Mouse (Mus musculus) spleen, adult 2 months (tissue): ENCODE measurements at regions not wholly inside any gene's neighbourhood (a gene's known extent, or its start where the extent isn't known, plus 50 kb on each side); places are given as distances from the start of the nearest gene placed in this dataset.

Experiments used
- DNase-seq, 2 experiments: peaks; one replicate each; pipeline versions ENCODE4 v3.0.0 to v3.0.0-alpha.2; 2012 to 2021; ENCODE audit warnings: low spot score in 2 of 2, low read depth in 1 of 2
- H3K27ac ChIP-seq: fragments of 200-500 bp; 2 replicates; pipeline ENCODE4 v1.5.1; 2012; ENCODE audit warnings: low read length, inconsistent platforms; ENCODE audit not compliant: insufficient read depth
- H3K27me3 ChIP-seq: fragments of 200-500 bp; 2 replicates; pipeline ENCODE4 v1.6.1; 2012; ENCODE audit warnings: mild to moderate bottlenecking, moderate library complexity, low read length, inconsistent platforms; ENCODE audit not compliant: control insufficient read depth, insufficient read depth
- H3K36me3 ChIP-seq: fragments of 200-500 bp; 2 replicates; pipeline ENCODE4 v1.6.1; 2012; ENCODE audit warnings: mild to moderate bottlenecking, low read length, inconsistent platforms; ENCODE audit not compliant: control insufficient read depth, insufficient read depth
- H3K4me1 ChIP-seq: fragments of 200-500 bp; 2 replicates; pipeline ENCODE4 v1.6.1; 2011; ENCODE audit warnings: inconsistent platforms; ENCODE audit not compliant: control insufficient read depth, insufficient read depth, insufficient read length
- H3K4me3 ChIP-seq: fragments of 200-500 bp; 2 replicates; pipeline ENCODE4 v1.5.1; 2011; ENCODE audit warnings: mild to moderate bottlenecking, inconsistent platforms; ENCODE audit not compliant: insufficient read depth, insufficient read length; ENCODE audit errors: extremely low read depth
- CTCF ChIP-seq: fragments of 200-500 bp; IDR thresholded peaks from 2 replicates; pipeline ENCODE4 v1.5.1; 2011; ENCODE audit warnings: mild to moderate bottlenecking, inconsistent platforms; ENCODE audit not compliant: insufficient read depth, insufficient read length, insufficient replicate concordance; ENCODE audit errors: extremely low read depth
- POLR2A ChIP-seq: fragments of 200-500 bp; IDR thresholded peaks from 2 replicates; pipeline ENCODE4 v1.6.1; 2011; ENCODE audit warnings: low read depth, low read length, inconsistent platforms
- WGBS: fragments of 180-500 bp; shearing (Covaris S2); methylation state at CpG from one replicate; pipeline ENCODE4 v1.1.7; 2018; 5-methylcytosine and 5-hydroxymethylcytosine counted together

DNA sequence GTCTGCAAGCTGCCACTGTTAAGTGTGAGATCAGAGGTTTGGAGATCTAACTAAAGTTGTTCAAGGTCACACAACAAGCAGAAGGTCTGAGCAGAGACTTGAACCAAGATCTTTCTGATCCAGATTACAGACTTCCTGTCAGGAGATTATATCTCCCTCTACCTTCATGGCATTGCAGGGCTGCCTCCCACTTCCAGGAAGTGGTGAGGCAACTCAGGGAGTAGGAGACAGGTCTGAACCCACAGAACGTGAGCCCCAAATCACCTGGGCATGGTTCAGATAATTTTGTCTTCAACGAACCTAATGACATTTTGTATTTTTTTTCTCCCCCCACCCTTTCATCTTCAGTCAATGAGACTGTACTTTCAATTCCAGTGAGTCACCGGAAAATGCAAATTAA, 135.2 kb downstream of the Utp6 start:
- WGBS, result 72% methylated on average over 3 of the region's 3 CpGs
- DNase-seq, result no peak
- Histone ChIP-seq H3K4me3 (no peak overlapping the region), H3K27me3 (no peaks in the 10 kb centered on the region), H3K27ac (no peak overlapping the region), H3K4me1 (no peaks in the 10 kb centered on the region; the same call in 1 of the 2 replicates), H3K36me3 (no peaks in the 10 kb centered on the region)
- no peak for TF ChIP-seq CTCF
- no peak for TF ChIP-seq POLR2A

DNA sequence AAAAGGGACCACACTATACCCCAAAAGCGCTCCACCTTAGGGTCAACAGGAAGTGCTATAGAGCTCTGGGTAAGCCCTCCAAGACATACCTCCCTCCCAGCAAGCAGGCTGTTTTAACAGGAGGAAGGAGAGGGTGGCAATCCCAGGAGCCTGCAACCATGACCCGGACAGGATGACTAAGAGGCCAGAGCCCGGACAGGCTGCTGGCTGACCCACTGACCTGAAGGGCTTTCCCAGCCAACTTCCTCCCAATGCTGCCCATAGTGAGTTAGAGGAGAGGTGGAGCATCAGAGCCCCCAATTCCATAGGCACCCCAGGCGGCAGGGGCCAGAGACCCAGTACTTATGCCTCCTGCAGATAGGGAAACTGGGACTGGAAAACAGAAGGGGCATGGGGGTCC, 136.3 kb downstream of the Utp6 start:
- Histone ChIP-seq H3K4me1 (no peaks in the 10 kb centered on the region; the same call in 1 of the 2 replicates), H3K4me3 (no peak overlapping the region), H3K36me3 (no peaks in the 10 kb centered on the region), H3K27ac (no peak overlapping the region), H3K27me3 (no peaks in the 10 kb centered on the region)
- 73% methylated on average over 4 of the region's 4 CpGs for WGBS
- no peak for DNase-seq
- TF ChIP-seq POLR2A, result no peak
- TF ChIP-seq CTCF, result no peak

DNA sequence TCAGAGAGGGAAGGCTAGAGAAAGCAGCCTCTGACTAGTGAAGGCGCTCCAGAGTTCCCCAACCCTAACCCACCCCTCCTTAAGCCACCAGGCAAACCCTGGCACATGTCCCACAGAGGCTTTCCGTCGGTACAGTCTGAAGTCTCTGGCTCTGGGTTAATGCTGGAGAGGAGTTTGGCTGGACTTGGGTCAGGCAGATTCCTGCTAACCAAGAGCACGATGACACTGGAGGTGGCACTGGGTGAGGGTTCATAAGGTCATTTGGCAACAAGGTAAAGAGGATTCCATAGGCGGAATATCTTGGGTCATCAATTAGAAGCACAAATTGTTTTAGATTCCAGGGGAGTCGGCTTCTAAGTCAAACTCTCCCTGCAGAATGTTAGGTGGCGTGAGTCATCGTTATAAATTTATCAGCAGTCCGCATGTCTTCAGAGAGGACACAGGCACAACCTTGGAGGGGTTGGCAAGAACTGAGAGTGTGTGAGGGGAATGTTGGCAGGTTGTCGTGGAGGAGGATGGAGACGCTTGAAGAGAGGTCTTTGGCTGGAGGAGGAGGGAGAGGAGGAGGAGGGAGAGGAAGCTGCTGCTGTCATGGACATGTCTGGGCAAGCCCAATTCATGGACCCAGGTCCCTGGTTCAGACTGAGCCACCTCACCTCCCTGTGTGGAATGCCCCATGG, 138.4 kb downstream of the Utp6 start:
- no peak overlapping the region for H3K27ac ChIP-seq
- 89% methylated on average over 11 of the region's 11 CpGs for WGBS
- H3K36me3 ChIP-seq, result no peaks in the 10 kb centered on the region
- no peaks in the 10 kb centered on the region; the same call in 1 of the 2 replicates for H3K4me1 ChIP-seq
- no peak overlapping the region for H3K4me3 ChIP-seq
- H3K27me3 ChIP-seq, result no peaks in the 10 kb centered on the region
- no peak for DNase-seq
- TF ChIP-seq POLR2A, result no peak

- DNase-seq, result no peak
- no peaks in the 10 kb centered on the region for H3K27me3 ChIP-seq
- no peaks in the 10 kb centered on the region for H3K36me3 ChIP-seq
- 40% methylated on average over 5 of the region's 5 CpGs for WGBS
- no peaks in the 10 kb centered on the region; the same call in 1 of the 2 replicates for H3K4me1 ChIP-seq
- TF ChIP-seq CTCF (no peak), POLR2A (no peak)
- H3K4me3 ChIP-seq, result no peak overlapping the region
- no peak overlapping the region for H3K27ac ChIP-seq
Measured at GRCm38 (mm10) chr11:79821986-79822385, 140.2 kb downstream of the Utp6 start.

GRCm38 (mm10) chr11:79815156-79815555, 147.0 kb downstream of the Utp6 start:
- DNase-seq, result no peak
- WGBS, result 89% methylated on average over 3 of the region's 3 CpGs
- no peaks in the 10 kb centered on the region for H3K4me1 ChIP-seq
- no peak overlapping the region for H3K27ac ChIP-seq
- H3K4me3 ChIP-seq, result no peak overlapping the region
- no peaks in the 10 kb centered on the region for H3K27me3 ChIP-seq
- no peaks in the 10 kb centered on the region for H3K36me3 ChIP-seq
- TF ChIP-seq POLR2A, result no peak
- TF ChIP-seq CTCF, result no peak

GRCm38 (mm10) chr11:79806911-79807466, 155.2 kb downstream of the Utp6 start:
- Histone ChIP-seq H3K4me1 (peaks cover 6% of the 10 kb centered on the region; the same call in 1 of the 2 replicates), H3K27ac (no peak overlapping the region), H3K27me3 (no peaks in the 10 kb centered on the region), H3K36me3 (no peaks in the 10 kb centered on the region), H3K4me3 (no peak overlapping the region)
- no peak for TF ChIP-seq POLR2A
- no peak for TF ChIP-seq CTCF
- 14% methylated on average over 17 of the region's 17 CpGs for WGBS
- no peak for DNase-seq

DNA sequence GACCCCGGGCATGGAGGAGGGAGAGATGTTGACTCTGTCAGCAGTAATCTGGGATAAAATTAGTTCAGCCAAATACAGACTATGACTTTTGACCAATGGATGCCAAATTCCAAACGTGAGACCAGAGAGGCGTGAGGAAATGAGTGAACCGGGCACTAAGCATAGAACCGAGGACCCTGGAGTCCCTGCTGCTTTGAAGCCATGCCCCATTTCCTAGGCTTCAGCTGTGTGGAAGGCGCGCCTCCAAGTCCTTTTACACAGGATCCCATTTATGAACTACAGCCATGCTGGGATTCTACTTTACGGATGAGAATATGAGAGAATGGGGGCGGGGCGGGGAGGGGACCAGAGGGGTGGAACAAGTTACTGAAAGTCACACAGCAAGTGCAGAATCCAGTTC, 155.8 kb downstream of the Utp6 start:
- Histone ChIP-seq H3K27me3 (no peaks in the 10 kb centered on the region), H3K27ac (no peak overlapping the region), H3K4me3 (no peak overlapping the region), H3K4me1 (peaks cover 6% of the 10 kb centered on the region; the same call in 1 of the 2 replicates), H3K36me3 (no peaks in the 10 kb centered on the region)
- WGBS, result 83% methylated on average over 10 of the region's 10 CpGs
- no peak for TF ChIP-seq POLR2A
- no peak for TF ChIP-seq CTCF
- DNase-seq, result no peak
